Mouse (Mus musculus) MEL (cell line): ENCODE measurements around the gene Fgf22. TPM values are rescaled to one million over a fixed set of nuclear protein-coding genes. Genes with fewer than 3 reads are reported as not detected.
A peak's percentile ranks its signal among the peaks of the same experiment; 100 is the strongest.

Experiments used
- DNase-seq: peaks from one replicate; pipeline ENCODE4 v3.0.0; 2011; ENCODE audit warnings: low read depth, low spot score
- H3K27ac ChIP-seq: 2 replicates; pipeline ENCODE4 v1.5.1; 2012; ENCODE audit warnings: low read depth, mild to moderate bottlenecking, control low read depth, low read length, moderate library complexity; ENCODE audit not compliant: control insufficient read depth
- H3K27me3 ChIP-seq, 2 experiments: fragments of 150-350 bp in 1 of 2; sonication (generic) in 1 of 2; 2 replicates each; pipeline ENCODE4 v1.6.1; 2012; ENCODE audit warnings: low read length in 2 of 2, mild to moderate bottlenecking in 2 of 2, improper control_type of control experiment in 1 of 2, moderate library complexity in 1 of 2; ENCODE audit not compliant: insufficient read depth in 2 of 2, control insufficient read depth in 1 of 2
- H3K36me3 ChIP-seq, 2 experiments: 2 replicates each; pipeline ENCODE4 v1.6.1; 2012 to 2014; ENCODE audit warnings: low read length in 2 of 2, improper control_type of control experiment in 1 of 2, inconsistent platforms in 1 of 2, mild to moderate bottlenecking in 1 of 2; ENCODE audit not compliant: insufficient read depth in 2 of 2, control insufficient read depth in 1 of 2
- H3K4me1 ChIP-seq, 2 experiments: fragments of 150-350 bp in 1 of 2; sonication (generic) in 1 of 2; 2 replicates each; pipeline ENCODE4 v1.6.1; 2012; ENCODE audit warnings: low read length in 2 of 2, improper control_type of control experiment in 1 of 2, mild to moderate bottlenecking in 1 of 2; ENCODE audit not compliant: insufficient read depth in 2 of 2, control insufficient read depth in 1 of 2
- H3K4me3 ChIP-seq, 2 experiments: fragments of 150-350 bp in 1 of 2; sonication (generic) in 1 of 2; 2 replicates each; pipeline ENCODE4 v1.5.1; 2012; ENCODE audit warnings: low read depth in 2 of 2, low read length in 2 of 2, mild to moderate bottlenecking in 2 of 2, moderate library complexity in 2 of 2, control low read depth in 1 of 2, improper control_type of control experiment in 1 of 2; ENCODE audit not compliant: control insufficient read depth in 1 of 2, insufficient read depth in 1 of 2
- H3K79me2 ChIP-seq: 2 replicates; pipeline ENCODE4 v1.6.1; 2012; ENCODE audit warnings: mild to moderate bottlenecking, low read length, moderate library complexity; ENCODE audit not compliant: control insufficient read depth, poor library complexity, insufficient read depth
- H3K9ac ChIP-seq: 2 replicates; pipeline ENCODE4 v1.6.1; 2012; ENCODE audit warnings: low read depth, mild to moderate bottlenecking, control low read depth, low read length, moderate library complexity; ENCODE audit not compliant: control insufficient read depth, poor library complexity, severe bottlenecking
- H3K9me3 ChIP-seq: fragments of 150-350 bp; sonication (generic); replicated peaks from 2 replicates; pipeline ENCODE4 v1.6.1; 2012; ENCODE audit warnings: mild to moderate bottlenecking, low read length, improper control_type of control experiment, moderate library complexity; ENCODE audit not compliant: insufficient read depth
- CHD2 ChIP-seq: IDR thresholded peaks from 2 replicates; pipeline ENCODE4 v1.6.1; 2011; ENCODE audit warnings: low read length, improper control_type of control experiment
- CTCF ChIP-seq, 3 experiments: IDR thresholded peaks in 2 of 3; conservative IDR thresholded peaks in 1 of 3; 2 replicates each; pipeline ENCODE4 v1.5.1; 2011 to 2012; ENCODE audit warnings: low read length in 3 of 3, low read depth in 2 of 3, mild to moderate bottlenecking in 2 of 3, improper control_type of control experiment in 1 of 3, inconsistent platforms in 1 of 3, mixed read lengths in 1 of 3, moderate library complexity in 1 of 3; ENCODE audit not compliant: control insufficient read depth in 1 of 3, insufficient read depth in 1 of 3, poor library complexity in 1 of 3, severe bottlenecking in 1 of 3
- E2F4 ChIP-seq: IDR thresholded peaks from 2 replicates; pipeline ENCODE4 v1.6.1; 2011; ENCODE audit warnings: low read depth, low read length, improper control_type of control experiment, borderline replicate concordance
- EP300 ChIP-seq, 2 experiments: IDR thresholded peaks; 2 replicates each; pipeline ENCODE4 v1.6.1; 2011; ENCODE audit warnings: improper control_type of control experiment in 2 of 2, low read length in 2 of 2, low read depth in 1 of 2, mild to moderate bottlenecking in 1 of 2
- GABPA ChIP-seq: IDR thresholded peaks from 2 replicates; pipeline ENCODE4 v1.6.1; 2012; ENCODE audit warnings: low read depth, mild to moderate bottlenecking, inconsistent platforms, low read length, improper control_type of control experiment, moderate library complexity
- HCFC1 ChIP-seq: IDR thresholded peaks from 2 replicates; pipeline ENCODE4 v1.6.1; 2012; ENCODE audit warnings: low read depth, mild to moderate bottlenecking, inconsistent platforms, low read length, improper control_type of control experiment, moderate library complexity
- MAFK ChIP-seq: IDR thresholded peaks from 2 replicates; pipeline ENCODE4 v1.6.1; 2011; ENCODE audit warnings: low read depth, mild to moderate bottlenecking, low read length, improper control_type of control experiment, borderline replicate concordance
- MAX ChIP-seq: IDR thresholded peaks from 2 replicates; pipeline ENCODE4 v1.6.1; 2011; ENCODE audit warnings: low read length, improper control_type of control experiment
- MAZ ChIP-seq: IDR thresholded peaks from 2 replicates; pipeline ENCODE4 v1.6.1; 2012; ENCODE audit warnings: low read depth, mild to moderate bottlenecking, inconsistent platforms, low read length, improper control_type of control experiment
- MYB ChIP-seq: IDR thresholded peaks from 2 replicates; pipeline ENCODE4 v1.6.1; 2011; ENCODE audit warnings: mild to moderate bottlenecking, low read depth, low read length, improper control_type of control experiment
- NELFE ChIP-seq: IDR thresholded peaks from 2 replicates; pipeline ENCODE4 v1.6.1; 2011; ENCODE audit warnings: low read depth, low read length, improper control_type of control experiment
- NRF1 ChIP-seq: IDR thresholded peaks from 2 replicates; pipeline ENCODE4 v1.6.1; 2014; ENCODE audit warnings: low read depth, mild to moderate bottlenecking, inconsistent platforms, low read length, improper control_type of control experiment, moderate library complexity; ENCODE audit not compliant: poor library complexity, insufficient read depth, severe bottlenecking
- POLR2A ChIP-seq, 2 experiments: IDR thresholded peaks; 2 replicates each; pipeline ENCODE4 v1.6.1; 2011 to 2012; ENCODE audit warnings: low read length in 2 of 2, mild to moderate bottlenecking in 2 of 2, control low read depth in 1 of 2, improper control_type of control experiment in 1 of 2, low read depth in 1 of 2, moderate library complexity in 1 of 2; ENCODE audit not compliant: control insufficient read depth in 1 of 2, insufficient read depth in 1 of 2, poor library complexity in 1 of 2
- POLR2AphosphoS2 ChIP-seq: IDR thresholded peaks from 2 replicates; pipeline ENCODE4 v1.6.1; 2011; ENCODE audit warnings: low read length, improper control_type of control experiment
- POLR2AphosphoS5 ChIP-seq: IDR thresholded peaks from 2 replicates; pipeline ENCODE4 v1.6.1; 2012; ENCODE audit warnings: low read depth, borderline replicate concordance, mild to moderate bottlenecking, inconsistent platforms, low read length, moderate library complexity, mixed read lengths
- RAD21 ChIP-seq: IDR thresholded peaks from 2 replicates; pipeline ENCODE4 v1.6.1; 2011; ENCODE audit warnings: mild to moderate bottlenecking, low read depth, low read length, improper control_type of control experiment
- SIN3A ChIP-seq: IDR thresholded peaks from 2 replicates; pipeline ENCODE4 v1.6.1; 2012; ENCODE audit warnings: low read length, improper control_type of control experiment, inconsistent platforms
- SMC3 ChIP-seq: IDR thresholded peaks from 2 replicates; pipeline ENCODE4 v1.6.1; 2011; ENCODE audit warnings: low read depth, low read length, improper control_type of control experiment
- TAL1 ChIP-seq: IDR thresholded peaks from 2 replicates; pipeline ENCODE4 v1.6.1; 2012; ENCODE audit warnings: mild to moderate bottlenecking, inconsistent platforms, low read length, moderate library complexity, mixed read lengths
- TCF12 ChIP-seq: IDR thresholded peaks from 2 replicates; pipeline ENCODE4 v1.6.1; 2014; ENCODE audit warnings: low read depth, mild to moderate bottlenecking, inconsistent platforms, low read length, improper control_type of control experiment, moderate library complexity
- USF2 ChIP-seq, 2 experiments: IDR thresholded peaks; 2 replicates each; pipeline ENCODE4 v1.6.1; 2011 to 2012; ENCODE audit warnings: improper control_type of control experiment in 2 of 2, low read length in 2 of 2, borderline replicate concordance in 1 of 2, inconsistent platforms in 1 of 2, low read depth in 1 of 2, mild to moderate bottlenecking in 1 of 2; ENCODE audit not compliant: insufficient read depth in 1 of 2
- ZC3H11A ChIP-seq: IDR thresholded peaks from 2 replicates; pipeline ENCODE4 v1.6.1; 2012; ENCODE audit warnings: low read depth, mild to moderate bottlenecking, inconsistent platforms, low read length, improper control_type of control experiment
- ZMIZ1 ChIP-seq: IDR thresholded peaks from 2 replicates; pipeline ENCODE4 v1.6.1; 2012; ENCODE audit warnings: low read depth, mild to moderate bottlenecking, inconsistent platforms, low read length, improper control_type of control experiment, moderate library complexity
- ZNF384 ChIP-seq: IDR thresholded peaks from 2 replicates; pipeline ENCODE4 v1.6.1; 2012; ENCODE audit warnings: low read depth, mild to moderate bottlenecking, inconsistent platforms, low read length, improper control_type of control experiment
- polyA plus RNA-seq, 2 experiments: library from polyadenylated mRNA; stranded (reverse) in 1 of 2; unstranded in 1 of 2; fragments of >175 nt in 1 of 2; fragments of >200 nt in 1 of 2; gene quantifications; 2 replicates each; pipeline versions ENCODE4 v1.2.1 to v1.2.4; 2012; ENCODE audit warnings: low replicate concordance in 2 of 2, low read depth in 1 of 2; ENCODE audit not compliant: insufficient read length in 2 of 2, insufficient read depth in 1 of 2, missing spikeins in 1 of 2
- total RNA-seq: library from RNA; depleted of rRNA; stranded (reverse); fragments of 300-350 nt; gene quantifications from 2 replicates; pipeline ENCODE4 v1.2.3, GENCODE M21; 2012

Fgf22 gene
- total and polyA plus RNA-seq, 3 experiments, result 0.15 to 0.33 TPM; not detected in 1

- TF ChIP-seq ZC3H11A (peak; percentile 68), CHD2 (no peak), NELFE (no peak), HCFC1 (peak; percentile 37; the same call in 1 of the 2 replicates), RAD21 (peak; percentile 85), CTCF (IDR thresholded peaks at IDR 0.05 in 2 of 3, conservative IDR thresholded peaks at IDR 0.05 in 1 of 3; ENCODE audit: control insufficient read depth in 1 of 3, insufficient read depth in 1 of 3, low read depth in 2 of 3, low read length in 3 of 3, poor library complexity in 1 of 3, severe bottlenecking in 1 of 3) (peak; percentile 89 to 93 (median 93)), SIN3A (peak; percentile 38; the same call in 1 of the 2 replicates), SMC3 (peak; percentile 89), MAZ (peak; percentile 26; the same call in 1 of the 2 replicates)
- Histone ChIP-seq H3K27ac (no peak overlapping the region), H3K4me3 (no peak overlapping the region), H3K79me2 (peaks cover 36% of the 10 kb centered on the region), H3K27me3 (no peaks in the 10 kb centered on the region), H3K4me1 (peaks cover 0 to 19% of the 10 kb centered on the region in 2 experiments; a peak in 3 of 4 replicates), H3K9me3 (no peaks in the 10 kb centered on the region), H3K36me3 (peaks cover 0 to 13% of the 10 kb centered on the region in 2 experiments; a peak in 2 of 4 replicates), H3K9ac (no peak overlapping the region)
- peak; percentile 72 for DNase-seq
Measured at GRCm38 (mm10) chr10:79768400-79768799, 13.5 kb downstream of the Fgf22 start.

- no peak overlapping the region for H3K27ac ChIP-seq
- no peak for TF ChIP-seq MYB
- no peak for TF ChIP-seq MAZ
- TF ChIP-seq POLR2AphosphoS5, result no peak
- TF ChIP-seq POLR2A (IDR thresholded peaks at IDR 0.05; ENCODE audit: control insufficient read depth in 1 of 2, insufficient read depth in 1 of 2, low read depth in 1 of 2, low read length in 2 of 2, poor library complexity in 1 of 2), result no peak
- no peak for TF ChIP-seq EP300 (IDR thresholded peaks at IDR 0.05; ENCODE audit: low read depth in 1 of 2, low read length in 2 of 2)
- TF ChIP-seq E2F4, result no peak
- TF ChIP-seq USF2 (IDR thresholded peaks at IDR 0.05; ENCODE audit: borderline replicate concordance in 1 of 2, insufficient read depth in 1 of 2, low read depth in 1 of 2, low read length in 2 of 2), result no peak
- no peak for TF ChIP-seq POLR2AphosphoS2
- no peak for TF ChIP-seq TCF12
- no peak for TF ChIP-seq ZNF384
- TF ChIP-seq CHD2, result no peak
- TF ChIP-seq HCFC1, result no peak
- no peak for TF ChIP-seq ZC3H11A
- no peak for TF ChIP-seq ZMIZ1
- TF ChIP-seq MAX, result no peak
- no peak for TF ChIP-seq RAD21
- TF ChIP-seq NRF1, result no peak
- no peak for TF ChIP-seq MAFK
- TF ChIP-seq GABPA, result no peak
- no peak for TF ChIP-seq TAL1
- TF ChIP-seq, all 39 proteins: peak for 0
- H3K9me3 ChIP-seq, result no peaks in the 10 kb centered on the region
Measured at GRCm38 (mm10) chr10:79769329-79769728, 14.5 kb downstream of the Fgf22 start.

More at GRCm38 (mm10) chr10:79769329-79769728, 14.5 kb downstream of the Fgf22 start:
- peaks cover 0 to 19% of the 10 kb centered on the region in 2 experiments; a peak in 3 of 4 replicates for H3K4me1 ChIP-seq
- H3K36me3 ChIP-seq, result peaks cover 0 to 13% of the 10 kb centered on the region in 2 experiments; a peak in 2 of 4 replicates
- H3K9ac ChIP-seq, result no peak overlapping the region
- no peaks in the 10 kb centered on the region for H3K27me3 ChIP-seq
- H3K79me2 ChIP-seq, result peaks cover 26% of the 10 kb centered on the region
- H3K4me3 ChIP-seq, result no peak overlapping the region
- DNase-seq, result no peak
